Mouse (Mus musculus) testis, adult 2 months (tissue): ENCODE measurements around the gene Tatdn3. TPM values are rescaled to one million over a fixed set of nuclear protein-coding genes. Genes with fewer than 3 reads are reported as not detected.
A peak's percentile ranks its signal among the peaks of the same experiment; 100 is the strongest.

Source experiments
- H3K27ac ChIP-seq: fragments of 200-500 bp; 2 replicates; pipeline ENCODE4 v1.5.1; 2012; ENCODE audit warnings: low read depth, low read length; ENCODE audit not compliant: control insufficient read depth, insufficient read depth
- H3K27me3 ChIP-seq: fragments of 200-500 bp; 2 replicates; pipeline ENCODE4 v1.6.1; 2012; ENCODE audit warnings: mild to moderate bottlenecking, low read length, moderate library complexity; ENCODE audit not compliant: control insufficient read depth, insufficient read depth
- H3K36me3 ChIP-seq: fragments of 200-500 bp; 2 replicates; pipeline ENCODE4 v1.6.1; 2012; ENCODE audit warnings: mild to moderate bottlenecking, low read length; ENCODE audit not compliant: control insufficient read depth, insufficient read depth
- H3K4me1 ChIP-seq: fragments of 200-500 bp; 2 replicates; pipeline ENCODE4 v1.6.1; 2012; ENCODE audit warnings: low read length; ENCODE audit not compliant: control insufficient read depth, insufficient read depth
- H3K4me3 ChIP-seq: fragments of 200-500 bp; 2 replicates; pipeline ENCODE4 v1.5.1; 2012; ENCODE audit warnings: low read depth, mild to moderate bottlenecking, low read length, moderate library complexity, mixed read lengths; ENCODE audit not compliant: control insufficient read depth
- CTCF ChIP-seq: fragments of 200-500 bp; IDR thresholded peaks from 2 replicates; pipeline ENCODE4 v1.5.1; 2012; ENCODE audit warnings: low read depth, mild to moderate bottlenecking, inconsistent platforms, low read length, moderate library complexity; ENCODE audit not compliant: control insufficient read depth, insufficient read depth, insufficient replicate concordance
- POLR2A ChIP-seq: fragments of 200-500 bp; IDR thresholded peaks from 2 replicates; pipeline ENCODE4 v1.6.1; 2012; ENCODE audit warnings: low read depth, mild to moderate bottlenecking, inconsistent platforms, low read length, moderate library complexity; ENCODE audit not compliant: control insufficient read depth
- polyA plus RNA-seq: library from polyadenylated mRNA; depleted of rRNA; stranded (reverse); fragments of >200 nt; gene quantifications from 2 replicates; pipeline ENCODE4 v1.2.3, GENCODE M21; 2012; rRNA removed

The Tatdn3 gene
- polyA plus RNA-seq, 1 experiment = 14.3 TPM

DNA sequence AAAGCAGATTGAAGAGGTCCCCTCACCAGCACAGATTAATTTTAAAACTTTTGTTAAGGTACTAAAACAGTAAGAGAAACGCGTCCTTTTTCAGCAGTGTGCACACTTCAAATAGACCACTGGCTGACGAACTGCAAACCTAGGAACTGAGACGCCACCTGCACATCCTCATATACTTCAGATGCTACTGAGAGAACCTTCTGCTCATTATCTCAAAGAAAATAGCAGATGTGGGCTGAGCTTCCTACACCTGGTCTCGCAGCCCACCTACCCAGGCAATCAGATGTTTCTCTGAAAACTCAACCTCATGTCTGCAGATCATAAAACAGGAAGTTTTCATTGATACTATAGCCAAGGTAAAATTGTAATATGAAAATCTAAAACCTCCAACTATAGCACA lies 42.9 kb downstream of the Tatdn3 start:
- H3K36me3 ChIP-seq = no peaks in the 10 kb centered on the region
- TF ChIP-seq POLR2A (no peak), CTCF (no peak)
- no peak overlapping the region for H3K27ac ChIP-seq

GRCm38 (mm10) chr1:191014271-191014670 lies 48.5 kb downstream of the Tatdn3 start:
- no peaks in the 10 kb centered on the region for H3K27me3 ChIP-seq
- H3K27ac ChIP-seq = no peak overlapping the region
- H3K36me3 ChIP-seq = no peaks in the 10 kb centered on the region
- TF ChIP-seq POLR2A (no peak), CTCF (no peak)
- no peaks in the 10 kb centered on the region for H3K4me1 ChIP-seq
- no peak overlapping the region for H3K4me3 ChIP-seq

More for the DNA sequence above, 42.9 kb downstream of the Tatdn3 start:
- Histone ChIP-seq H3K4me3 (no peak overlapping the region), H3K4me1 (no peaks in the 10 kb centered on the region), H3K27me3 (no peaks in the 10 kb centered on the region)

DNA sequence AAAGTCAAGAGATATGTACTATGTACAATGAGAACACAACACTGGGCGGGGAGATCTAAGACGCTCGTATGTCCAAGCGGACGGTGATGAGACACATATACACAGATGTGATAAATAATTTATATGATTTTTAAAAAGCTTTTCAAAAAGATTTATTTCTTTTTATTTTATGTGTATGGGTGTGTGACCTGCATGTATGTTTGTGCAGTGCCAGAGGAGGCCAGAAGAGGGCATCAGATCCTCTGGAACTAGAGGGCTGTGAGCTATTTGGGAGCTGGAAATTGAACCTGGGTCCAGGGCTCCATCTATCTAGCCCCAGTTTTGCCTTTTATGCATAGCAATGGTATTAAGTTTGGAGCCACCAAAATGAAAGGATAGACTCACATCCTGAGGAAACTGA lies 54.0 kb downstream of the Tatdn3 start:
- no peaks in the 10 kb centered on the region for H3K4me1 ChIP-seq
- TF ChIP-seq POLR2A (no peak), CTCF (no peak)
- no peak overlapping the region for H3K27ac ChIP-seq
- no peaks in the 10 kb centered on the region for H3K36me3 ChIP-seq
- no peaks in the 10 kb centered on the region for H3K27me3 ChIP-seq
- H3K4me3 ChIP-seq = no peak overlapping the region

- H3K27me3 ChIP-seq = no peaks in the 10 kb centered on the region
- H3K27ac ChIP-seq = no peak overlapping the region
- H3K36me3 ChIP-seq = no peaks in the 10 kb centered on the region
- no peaks in the 10 kb centered on the region for H3K4me1 ChIP-seq
- TF ChIP-seq CTCF = peak; percentile 6; the same call in 1 of the 2 replicates
- no peak for TF ChIP-seq POLR2A
- no peak overlapping the region for H3K4me3 ChIP-seq
These were observed 60.5 kb downstream of the Tatdn3 start for GRCm38 (mm10) chr1:191002201-191002600.

GRCm38 (mm10) chr1:191000686-191001085 lies 62.0 kb downstream of the Tatdn3 start:
- no peak for TF ChIP-seq POLR2A
- TF ChIP-seq CTCF = no peak
- no peak overlapping the region for H3K27ac ChIP-seq
- no peaks in the 10 kb centered on the region for H3K4me1 ChIP-seq
- no peak overlapping the region for H3K4me3 ChIP-seq
- H3K27me3 ChIP-seq = no peaks in the 10 kb centered on the region
- H3K36me3 ChIP-seq = no peaks in the 10 kb centered on the region

GRCm38 (mm10) chr1:190998027-190998426 lies 64.7 kb downstream of the Tatdn3 start:
- no peak overlapping the region for H3K4me3 ChIP-seq
- H3K4me1 ChIP-seq = peaks cover 7% of the 10 kb centered on the region
- no peak for TF ChIP-seq CTCF
- no peak for TF ChIP-seq POLR2A
- no peak overlapping the region for H3K27ac ChIP-seq
- H3K36me3 ChIP-seq = no peaks in the 10 kb centered on the region
- H3K27me3 ChIP-seq = no peaks in the 10 kb centered on the region

DNA sequence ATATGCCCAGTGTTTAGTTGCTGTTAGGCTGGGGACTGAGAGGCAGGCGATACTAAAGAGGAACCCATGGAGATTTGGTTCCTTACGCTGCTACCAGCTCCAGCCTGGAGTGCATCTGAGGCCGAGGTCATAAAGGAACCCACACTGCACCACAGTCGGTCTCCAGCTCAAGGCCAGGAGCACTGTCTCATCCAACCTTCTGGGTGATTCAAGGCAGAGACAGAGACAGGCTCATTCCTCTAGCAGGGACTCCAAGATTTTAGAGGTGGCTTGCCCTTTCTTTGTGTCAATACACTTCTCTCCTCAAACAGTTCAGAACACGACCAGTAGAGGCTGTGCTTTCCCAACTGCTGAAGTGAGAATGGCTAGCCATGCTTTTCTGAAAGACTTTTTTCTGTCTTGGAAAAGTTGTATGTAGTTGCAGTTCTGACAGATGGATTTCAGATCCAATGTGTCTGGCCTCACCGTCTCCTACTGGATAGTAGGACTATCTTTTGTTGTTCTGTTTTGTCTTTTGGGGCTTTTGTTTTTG lies 66.3 kb downstream of the Tatdn3 start:
- Histone ChIP-seq H3K36me3 (no peaks in the 10 kb centered on the region), H3K4me3 (no peak overlapping the region), H3K27ac (no peak overlapping the region), H3K4me1 (peaks cover 17% of the 10 kb centered on the region), H3K27me3 (no peaks in the 10 kb centered on the region)
- TF ChIP-seq POLR2A (no peak), CTCF (no peak)

Other genes with a start within 250 kb of the Tatdn3 start
- gene Rps6kc1, start 151.2 kb downstream of the Tatdn3 start, polyA plus RNA-seq = 3.0 and 4.7 TPM in 2 replicates
- 18.3 and 18.6 TPM in 2 replicates for gene Angel2, start 137.8 kb downstream of the Tatdn3 start, polyA plus RNA-seq
- gene Vash2, start 83.6 kb downstream of the Tatdn3 start, polyA plus RNA-seq = 53.8 and 65.7 TPM in 2 replicates
- 4.1 and 4.2 TPM in 2 replicates for gene Flvcr1, start 36.8 kb downstream of the Tatdn3 start, polyA plus RNA-seq
- 136 and 182 TPM in 2 replicates for gene Spata45, start 26.3 kb downstream of the Tatdn3 start, polyA plus RNA-seq
- gene Nsl1, start 80 bp upstream of the Tatdn3 start, polyA plus RNA-seq = 2.6 TPM in 2 replicates
- gene Batf3, start 34.9 kb upstream of the Tatdn3 start, polyA plus RNA-seq = 0.68 and 1.00 TPM in 2 replicates
- gene Fam71a, start 101.9 kb upstream of the Tatdn3 start, polyA plus RNA-seq = 80.7 and 82.4 TPM in 2 replicates
- gene Atf3, start 155.1 kb upstream of the Tatdn3 start, polyA plus RNA-seq = 0.16 TPM in 1 of 2 replicates, not detected in the other